Mouse (Mus musculus) lung, adult 10 weeks (tissue): ENCODE results near the gene Slc35b4. TPM values are rescaled to one million over a fixed set of nuclear protein-coding genes. Genes with fewer than 3 reads are reported as not detected.

ENCODE experiments used
- polyA plus RNA-seq: library from polyadenylated mRNA; stranded (reverse); fragments of 350-450 nt; fragmentation: Illumina TruSeq; extraction: RNeasy Lipid Tissue Mini Kit (QIAGEN cat#74804); gene quantifications from one replicate; pipeline ENCODE4 v1.2.3, GENCODE M21; 2014; ENCODE audit warnings: low read depth, low replicate concordance; ENCODE audit not compliant: insufficient read depth

Gene Slc35b4
- polyA plus RNA-seq = 9.0 TPM

DNA sequence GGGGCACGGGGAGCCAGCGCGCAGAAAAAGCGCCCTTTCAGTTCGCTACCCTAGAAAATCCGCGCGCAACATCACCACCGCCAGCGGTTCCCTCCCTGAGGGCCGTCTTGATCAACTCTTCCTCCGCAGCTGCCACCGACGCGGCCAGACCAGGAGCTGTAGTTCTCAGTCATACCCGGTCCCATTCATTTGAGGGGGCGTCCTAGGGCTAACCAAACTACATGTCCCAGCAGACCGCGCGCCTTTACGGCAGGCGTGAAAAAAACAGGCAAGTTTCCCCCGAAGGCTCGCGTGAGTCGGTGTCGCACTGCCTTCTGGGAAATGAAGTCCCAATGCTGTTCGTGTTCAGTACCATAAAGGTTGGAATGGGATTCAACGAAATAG, at the start of gene Slc35b4:
Slc35b4 (minus strand) TSS at position 248 of the 384 bp plus-strand sequence.

Other genes with a start within 250 kb of the Slc35b4 start
- gene Lrguk, start 147.7 kb downstream of the Slc35b4 start, polyA plus RNA-seq = 1.9 TPM
- 138 TPM for gene Akr1b3, start 140.4 kb upstream of the Slc35b4 start, polyA plus RNA-seq
- gene Akr1b8, start 177.0 kb upstream of the Slc35b4 start, polyA plus RNA-seq = 19.1 TPM
- 18.9 TPM for gene Akr1b10, start 207.1 kb upstream of the Slc35b4 start, polyA plus RNA-seq
- gene Akr1b7, start 235.2 kb upstream of the Slc35b4 start, polyA plus RNA-seq = 2.4 TPM